Mouse (Mus musculus) left cerebral cortex, postnatal 25 days (tissue): Measurements from ENCODE around the gene Tlx3. TPM values are rescaled to one million over a fixed set of nuclear protein-coding genes. Genes with fewer than 3 reads are reported as not detected.

Experiments used
- DNase-seq, 2 experiments: peaks; one replicate each; pipeline ENCODE4 v3.0.0; 2022; ENCODE audit warnings: low spot score in 2 of 2, mixed read lengths in 1 of 2
- intact Hi-C: fragments of 180-260 bp; cut with DNase I; formaldehyde crosslinking; loops from one replicate; pipeline ENCODE4 v1.15.1; 2025
- total RNA-seq, 2 experiments: library from RNA; stranded (reverse); gene quantifications; 2 replicates each; pipeline ENCODE4 v1.2.3; 2021

Tlx3 gene
- total RNA-seq: not detected

- peak; percentile 26 to 47 for DNase-seq
- intact Hi-C loops: no loop called here
These were observed at the start of gene Tlx3 for GRCm38 (mm10) chr11:33203383-33204328. TSS of gene Tlx3 (minus strand) at chr11:33203589.

DNA sequence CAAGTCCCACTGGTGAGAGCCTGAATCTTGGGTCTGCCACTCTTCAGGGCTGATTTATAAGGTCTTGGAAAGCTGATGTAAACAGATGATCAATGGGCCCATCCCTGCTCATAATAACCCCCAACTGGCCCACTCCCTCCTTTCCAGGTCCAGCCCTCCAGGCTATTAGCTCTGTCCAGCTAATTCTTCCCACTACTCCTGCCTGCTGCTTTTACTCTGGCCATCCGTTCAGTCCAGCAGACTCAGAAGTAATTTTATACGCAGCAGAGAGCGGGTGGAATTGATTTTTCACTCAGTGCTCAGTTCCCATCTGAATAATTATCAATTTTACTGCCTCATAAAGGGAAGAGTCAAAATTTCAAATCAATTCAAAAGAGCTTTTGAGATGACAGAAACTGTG is 36.9 kb upstream of the Tlx3 start:
- no peak for DNase-seq

GRCm38 (mm10) chr11:33234134-33234533 is 30.7 kb upstream of the Tlx3 start:
- DNase-seq: no peak
- intact Hi-C loops: no loop called here

More for the DNA sequence above, 36.9 kb upstream of the Tlx3 start:
- intact Hi-C loops: no loop called here

DNA sequence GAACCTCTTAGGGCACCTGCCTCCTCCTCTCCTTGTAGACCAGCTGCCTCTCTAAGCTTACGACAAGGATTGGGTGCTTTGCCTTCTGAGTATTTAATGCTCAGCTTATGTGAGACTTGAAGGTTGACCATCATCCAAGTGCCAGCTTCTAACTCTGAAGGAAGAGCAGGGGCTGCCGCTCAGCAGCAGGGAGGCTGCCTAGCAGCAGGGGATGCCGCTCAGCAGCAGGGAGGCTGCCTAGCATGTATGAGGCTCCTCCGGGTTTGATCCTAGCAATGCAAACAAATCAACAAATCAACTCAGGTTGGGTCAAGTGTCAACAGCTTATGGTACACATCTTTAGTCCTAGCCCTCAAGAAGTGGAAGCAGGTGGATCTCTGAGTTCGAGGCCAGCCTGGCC is 28.7 kb upstream of the Tlx3 start:
- intact Hi-C loops: no loop called here

GRCm38 (mm10) chr11:33228186-33228585 is 24.8 kb upstream of the Tlx3 start:
- DNase-seq: no peak
- intact Hi-C loops: no loop called here

More for the DNA sequence above, 28.7 kb upstream of the Tlx3 start:
- no peak for DNase-seq

- intact Hi-C loops: no loop called here
- DNase-seq: no peak
These were observed 23.1 kb upstream of the Tlx3 start for GRCm38 (mm10) chr11:33226516-33226915.

- intact Hi-C loops: no loop called here
These were observed 18.4 kb upstream of the Tlx3 start for GRCm38 (mm10) chr11:33221566-33222365.

DNA sequence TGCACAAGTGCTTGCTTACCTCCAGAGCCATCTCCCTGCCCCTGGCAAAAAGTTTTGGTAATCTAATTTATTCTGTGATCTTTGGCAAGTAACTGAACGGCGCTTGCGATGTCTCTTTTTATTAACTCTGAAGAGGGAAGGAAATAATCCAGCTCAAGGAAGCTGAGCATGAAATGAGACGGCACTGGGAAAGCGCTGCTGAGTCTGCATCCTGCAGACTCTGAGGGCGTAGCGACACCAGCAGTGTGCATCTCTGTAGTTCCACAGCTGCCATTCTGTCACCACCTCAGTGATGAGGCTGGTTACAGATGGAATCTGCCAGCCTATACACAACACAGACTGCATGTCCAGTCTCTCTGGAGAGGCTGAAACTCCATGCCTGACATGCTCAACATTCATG is 17.4 kb upstream of the Tlx3 start:
- DNase-seq: no peak
- intact Hi-C loops: no loop called here

More at GRCm38 (mm10) chr11:33221566-33222365, 18.4 kb upstream of the Tlx3 start:
- peak in 1 of 2 experiments; percentile 71 for DNase-seq

DNA sequence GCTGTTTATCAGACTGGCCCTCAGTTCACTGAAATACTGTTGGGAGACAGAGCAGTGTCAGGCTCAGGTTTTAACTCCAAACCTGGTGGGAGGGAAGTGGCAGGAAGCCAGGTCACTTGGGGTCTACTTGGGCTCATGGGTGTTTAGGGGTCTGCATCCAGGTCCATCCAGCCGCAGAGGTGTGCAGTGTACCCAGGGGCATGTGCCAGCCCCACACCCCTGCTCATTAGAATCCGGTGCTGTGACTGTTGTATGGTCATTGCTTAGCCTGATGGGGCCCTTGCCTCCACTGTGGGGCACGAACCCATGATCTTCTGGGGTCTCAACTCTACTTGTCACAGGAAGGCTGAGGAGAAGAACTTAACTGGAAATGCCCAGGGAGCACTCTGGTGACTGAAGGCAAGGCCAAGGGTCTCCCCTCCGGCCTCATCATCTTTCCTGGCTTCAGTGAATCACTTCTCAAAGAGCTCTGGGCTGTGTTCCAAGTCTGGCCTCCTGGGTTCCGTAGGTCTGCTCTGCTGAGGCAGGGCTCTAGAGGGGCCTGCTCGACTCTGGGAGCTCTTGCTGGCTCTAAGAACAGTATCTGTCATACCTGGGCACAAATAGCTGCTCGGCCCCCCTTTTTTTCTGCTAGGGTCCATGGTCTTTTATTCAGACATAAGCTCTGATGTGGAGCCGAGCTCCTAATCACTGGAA is 14.1 kb upstream of the Tlx3 start:
- intact Hi-C loops: no loop called here
- DNase-seq: no peak

DNA sequence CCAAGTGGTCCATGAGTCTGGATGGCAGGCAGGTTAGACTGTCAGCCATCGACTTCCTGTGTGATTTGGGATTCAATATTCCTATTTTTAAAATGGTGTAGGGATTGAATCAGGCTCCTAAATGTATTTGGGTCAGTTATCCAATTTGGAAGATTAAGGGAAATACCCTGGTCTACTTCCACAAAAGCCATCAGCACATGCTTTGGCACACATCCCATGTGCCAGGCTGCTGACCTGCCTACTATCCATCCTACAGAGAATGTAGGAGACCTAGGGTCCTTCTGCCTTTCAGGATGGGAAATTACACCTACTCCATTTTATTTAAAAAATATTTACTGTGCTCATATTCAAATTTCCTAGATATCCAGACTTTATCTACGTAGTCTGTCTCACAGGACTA is 4.0 kb upstream of the Tlx3 start:
- intact Hi-C loops: no loop called here
- DNase-seq: no peak

- intact Hi-C loops: no loop called here
- DNase-seq: no peak
These were observed 1.6 kb upstream of the Tlx3 start for GRCm38 (mm10) chr11:33204966-33205365.

GRCm38 (mm10) chr11:33204329-33204705 is 928 bp upstream of the Tlx3 start:
- no peak for DNase-seq
- intact Hi-C loops: no loop called here

DNA sequence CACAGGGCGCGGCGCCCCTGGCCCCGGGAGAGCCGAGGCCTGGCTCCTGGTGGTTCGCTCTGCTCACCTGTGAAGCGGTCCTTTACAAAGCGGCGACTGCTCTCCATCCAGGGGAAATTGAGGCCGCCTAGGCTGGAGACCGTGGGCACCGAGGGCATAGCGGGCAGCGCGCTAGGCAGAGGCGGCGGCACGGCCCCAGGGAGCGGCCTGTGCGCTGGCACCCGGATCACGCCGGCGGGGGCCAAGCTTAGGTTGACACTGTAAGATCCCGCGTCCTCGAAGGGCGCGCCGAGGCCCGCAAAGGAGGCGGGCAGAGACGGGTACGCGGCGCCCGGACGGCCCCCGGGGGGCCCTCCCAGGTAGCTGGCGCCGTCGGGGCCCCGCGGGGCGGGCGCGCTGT is 417 bp downstream of the Tlx3 start:
- DNase-seq: no peak
- intact Hi-C loops: no loop called here

DNA sequence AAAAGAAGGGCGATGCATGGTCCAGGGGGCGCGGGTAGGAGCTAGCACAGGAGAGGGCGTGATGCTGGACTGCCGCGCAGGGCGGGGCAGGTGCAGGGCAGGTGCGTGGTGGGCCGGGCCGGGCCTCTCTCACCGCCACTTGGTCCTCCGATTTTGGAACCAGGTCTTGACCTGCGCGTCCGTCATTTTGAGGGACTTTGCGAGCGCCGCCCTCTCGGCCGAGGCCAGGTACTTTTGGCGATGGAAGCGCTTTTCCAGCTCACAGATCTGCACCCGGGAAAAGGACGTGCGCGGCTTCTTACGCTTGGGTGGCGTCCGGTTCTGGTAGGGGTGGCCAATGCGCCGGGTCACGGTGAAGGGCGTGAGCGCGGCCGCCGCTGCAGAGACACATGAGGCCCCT is 1.1 kb downstream of the Tlx3 start:
- DNase-seq: no peak
- intact Hi-C loops: no loop called here

DNA sequence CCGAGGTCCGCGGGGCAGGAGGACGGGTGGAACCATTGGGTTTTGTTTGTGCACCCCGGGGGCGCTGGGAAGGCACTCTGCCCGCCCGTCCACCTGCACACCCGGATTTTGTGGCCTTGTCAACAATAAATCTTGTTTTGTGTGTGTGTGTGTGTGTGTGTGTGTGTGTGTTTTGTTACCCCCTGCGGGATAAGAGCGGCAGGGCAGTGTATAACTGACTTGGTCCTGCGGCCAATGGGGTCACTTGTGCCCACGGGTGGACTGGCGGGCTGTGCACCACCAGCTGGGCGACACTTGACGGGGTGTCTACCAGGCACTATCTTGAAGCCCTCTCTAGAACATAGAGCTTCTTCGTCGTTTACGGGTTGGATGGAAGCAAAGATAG is 1.8 kb downstream of the Tlx3 start:
- intact Hi-C loops: no loop called here
- no peak for DNase-seq

DNA sequence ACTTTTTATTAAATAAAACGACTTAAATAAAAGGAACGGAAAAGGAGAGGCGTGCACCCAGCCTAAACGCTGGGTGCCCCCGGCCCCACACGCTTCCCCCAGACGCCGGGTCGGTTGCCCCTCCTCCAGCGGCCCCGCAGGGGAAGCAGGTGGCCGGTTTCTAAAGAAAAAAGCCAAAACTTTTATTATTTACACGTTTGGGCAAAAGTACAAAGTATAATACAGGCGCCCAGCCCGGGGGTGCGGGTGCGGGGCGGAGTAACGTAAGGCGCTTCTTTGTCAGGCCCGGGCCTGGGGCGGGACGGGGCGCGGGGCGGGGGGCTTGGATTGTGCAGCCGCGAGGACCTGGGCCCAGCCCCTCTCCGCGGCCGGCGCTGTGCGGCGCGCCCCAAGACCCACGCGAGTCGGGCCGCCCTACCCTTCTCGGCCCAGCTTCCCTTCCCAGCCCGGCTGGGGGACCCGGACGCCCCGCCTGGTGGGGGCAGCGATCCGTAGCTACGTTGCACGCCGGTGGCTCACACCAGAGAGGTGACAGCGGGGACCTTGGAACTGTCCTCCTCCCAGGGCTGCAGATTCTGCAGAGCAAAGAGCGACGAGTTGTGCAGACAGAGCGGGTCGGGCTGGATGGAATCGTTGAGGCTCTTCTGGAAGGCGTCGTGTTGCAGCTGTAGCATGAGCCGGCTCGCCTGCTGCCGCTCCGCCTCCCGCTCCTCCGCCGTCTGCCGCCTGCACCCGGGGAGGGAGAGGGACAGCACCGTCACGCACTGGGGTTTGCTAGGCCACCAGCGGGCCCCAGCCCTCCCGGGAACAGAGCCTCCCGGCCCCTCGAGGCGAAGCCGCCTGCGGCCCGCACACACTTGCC is 2.4 kb downstream of the Tlx3 start:
- DNase-seq: no peak
- intact Hi-C loops: no loop called here

DNA sequence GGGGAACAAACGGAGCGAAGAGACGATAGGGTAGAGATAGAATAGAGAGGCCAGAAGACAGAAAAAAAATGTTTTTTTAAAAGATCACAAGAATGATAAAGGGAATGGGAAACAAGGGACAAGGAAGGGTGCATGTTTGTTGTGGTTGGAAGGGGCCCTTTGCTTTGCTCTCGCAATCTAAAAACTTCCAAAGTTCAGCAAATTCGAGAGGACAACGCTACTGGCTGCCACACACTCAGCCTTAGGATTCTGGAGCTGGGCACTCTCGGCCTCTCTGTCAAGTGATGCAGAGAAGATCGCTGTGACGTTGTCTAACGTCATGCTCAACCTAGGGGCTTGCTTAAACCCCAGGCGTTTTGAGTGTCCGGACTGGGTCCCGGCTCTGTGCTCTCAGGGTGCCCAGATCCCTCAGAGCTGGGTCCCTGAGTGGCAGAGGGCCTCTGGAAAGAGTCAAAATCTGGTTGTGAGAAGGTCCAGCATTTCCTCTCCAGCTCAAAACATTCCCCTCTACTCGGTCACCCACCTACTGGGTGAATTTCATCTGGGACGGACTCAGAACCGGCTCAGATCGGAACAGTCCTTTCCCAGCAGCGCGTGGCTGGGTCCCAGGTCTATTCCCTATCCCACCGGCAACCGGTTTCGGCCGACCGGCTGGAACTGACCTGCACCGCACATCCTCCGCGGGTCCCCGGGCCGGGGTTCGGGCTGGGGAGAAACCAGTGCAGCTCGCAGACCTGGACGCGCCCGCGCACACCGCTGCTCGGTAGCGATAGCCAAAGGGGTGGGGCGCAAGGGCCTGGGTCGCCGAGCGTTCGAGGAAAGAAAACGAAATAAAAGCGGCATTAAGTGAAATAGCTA is 3.3 kb downstream of the Tlx3 start:
- intact Hi-C loops: loop anchor here (1.0 kb wide), 1 partner anchor 37 kb away; the partner anchor contains the start of gene Npm1
- DNase-seq: no peak

DNA sequence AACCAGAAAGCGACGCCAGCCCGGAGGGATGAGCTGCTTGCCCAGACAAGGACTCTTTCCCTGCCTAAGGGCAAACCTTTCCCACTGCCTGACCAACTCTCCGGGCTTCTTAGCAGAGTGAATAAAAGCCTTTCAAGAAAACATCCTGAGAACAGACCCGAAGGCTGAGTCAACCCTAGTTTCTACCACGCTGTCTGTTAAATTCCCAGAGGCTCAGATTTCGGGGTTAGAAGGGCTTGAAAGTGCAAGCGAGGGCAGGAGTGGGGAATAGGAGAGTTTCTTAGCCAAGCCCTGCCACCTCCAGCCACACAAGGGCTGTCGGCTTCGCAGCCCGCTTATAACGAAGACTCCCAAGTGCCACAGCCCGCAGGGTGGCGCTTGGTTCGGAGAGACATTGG is 4.3 kb downstream of the Tlx3 start:
- DNase-seq: no peak
- intact Hi-C loops: loop anchor here (1.0 kb wide), 1 partner anchor 36 kb away; the partner anchor contains the start of gene Npm1
